8 mouse cellular contexts compared by ENCODE assay signal in the genomic region with DNA sequence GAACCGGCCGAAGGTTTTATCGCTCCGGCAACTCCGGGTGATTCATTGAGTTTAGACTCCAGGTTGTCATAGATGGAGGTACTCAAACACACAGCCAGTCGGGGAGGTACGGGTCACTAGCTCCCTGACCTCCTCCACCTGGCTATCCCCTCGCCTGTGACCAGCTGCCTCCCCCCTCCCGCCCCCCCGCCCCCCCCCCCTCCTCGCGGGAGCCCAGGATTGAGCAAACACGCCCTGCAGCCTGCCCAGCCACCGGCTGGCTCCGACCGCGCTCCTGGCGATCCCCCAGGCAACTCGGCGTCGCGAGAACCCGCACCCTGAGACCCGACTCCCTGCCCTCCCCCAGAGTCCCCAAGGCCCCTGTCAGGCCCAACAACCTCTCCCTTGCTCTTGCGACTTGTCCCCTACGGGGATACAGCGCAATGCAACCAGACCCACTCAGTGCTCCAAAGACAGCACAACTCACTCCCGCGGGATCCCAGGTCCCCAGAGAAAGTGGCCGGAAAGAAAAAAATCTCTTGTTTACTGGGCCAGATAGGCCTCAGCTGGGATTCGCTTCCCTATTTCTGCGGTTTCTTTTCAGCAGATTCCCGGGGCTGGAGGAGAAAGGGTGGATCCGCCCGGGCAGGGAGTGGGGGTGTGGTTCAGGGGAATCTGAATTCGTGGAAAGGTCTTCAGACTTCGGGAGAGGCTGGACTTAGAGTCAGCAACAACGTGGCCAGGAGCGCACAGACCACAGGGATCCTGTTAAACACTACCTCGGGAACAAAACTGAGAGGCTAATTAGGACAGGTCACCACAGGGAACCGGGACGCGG. TPM values are rescaled to one million over a fixed set of nuclear protein-coding genes. Genes with fewer than 3 reads are reported as not detected.
DNase-seq lines count a peak whose midpoint lies in the region; ATAC-seq lines count a peak whose summit lies in the region.

Gene Gprc5c (plus strand): TSS at position 701 of the 817 bp plus-strand sequence.

- WGBS in forebrain, embryonic 13.5 days: under 1% methylated on average over 27 of the region's 43 CpGs
- WGBS in limb, embryonic 10.5 days: 1% methylated on average over 42 of the region's 43 CpGs
- WGBS in midbrain, embryonic 12.5 days: under 1% methylated on average over 38 of the region's 43 CpGs

- peak within 1 kb of the TSS; percentile 98 for H3K4me2 ChIP-seq in forebrain, embryonic 13.5 days
- H3K4me2 ChIP-seq in midbrain, embryonic 12.5 days (replicated peaks): peak within 1 kb of the TSS; percentile 95

- peak within 1 kb of the TSS; percentile 66 for H3K9ac ChIP-seq in forebrain, embryonic 13.5 days
- H3K9ac ChIP-seq in midbrain, embryonic 12.5 days (replicated peaks): peak within 1 kb of the TSS; percentile 58

- ATAC-seq in forebrain, embryonic 13.5 days: no peak; the same call in 1 of the 2 replicates
- ATAC-seq in midbrain, embryonic 12.5 days (ENCODE audit: low FRiP score, low read depth): no peak

- H3K27me3 ChIP-seq in forebrain, embryonic 13.5 days: peaks cover 65% of the 10 kb centered on the region
- peaks cover 23% of the 10 kb centered on the region; the same call in 1 of the 2 replicates for H3K27me3 ChIP-seq in limb, embryonic 10.5 days (ENCODE audit: low read depth, poor library complexity, severe bottlenecking)
- H3K27me3 ChIP-seq in midbrain, embryonic 12.5 days: peaks cover 69% of the 10 kb centered on the region

- peak within 1 kb of the TSS; percentile 64 for H3K4me3 ChIP-seq in forebrain, embryonic 13.5 days
- peak within 1 kb of the TSS; percentile 85 for H3K4me3 ChIP-seq in limb, embryonic 10.5 days
- H3K4me3 ChIP-seq in midbrain, embryonic 12.5 days: peak within 1 kb of the TSS; percentile 56

- H3K36me3 ChIP-seq in forebrain, embryonic 13.5 days (ENCODE audit: poor library complexity, severe bottlenecking): no peaks in the 10 kb centered on the region
- H3K36me3 ChIP-seq in limb, embryonic 10.5 days: peaks cover 5% of the 10 kb centered on the region; the same call in 1 of the 2 replicates
- no peaks in the 10 kb centered on the region for H3K36me3 ChIP-seq in midbrain, embryonic 12.5 days

- intact Hi-C loops in heart, postnatal 25 days (cut with DNase I): no loop called here
- intact Hi-C loops in left cerebral cortex, postnatal 36 days (cut with DNase I): no loop called here

- no peak within 1 kb of the TSS for H3K27ac ChIP-seq in forebrain, embryonic 13.5 days
- H3K27ac ChIP-seq in limb, embryonic 10.5 days: peak within 1 kb of the TSS; percentile 93
- 0 out of 2 replicates have a peak within 1 kb of the TSS, but pooled peaks have one; percentile 20 for H3K27ac ChIP-seq in midbrain, embryonic 12.5 days (replicated peaks)

- peak; percentile 35 to 67 for DNase-seq in urinary bladder, postnatal 4 days (ENCODE audit: low spot score in 2 of 2)
- DNase-seq in urinary bladder, postnatal 10 days (ENCODE audit: low spot score): no peak
- DNase-seq in heart, postnatal 25 days (ENCODE audit: low spot score): peak; percentile 36
- peak; percentile 75 for DNase-seq in limb, embryonic 10.5 days (ENCODE audit: low spot score)
- no peak for DNase-seq in right cerebral cortex, adult 18-20 months
- no peak for DNase-seq in left cerebral cortex, postnatal 36 days (ENCODE audit: low spot score in 2 of 2)

- H3K4me1 ChIP-seq in forebrain, embryonic 13.5 days: peaks cover 29% of the 10 kb centered on the region
- H3K4me1 ChIP-seq in limb, embryonic 10.5 days: peaks cover 71% of the 10 kb centered on the region
- peaks cover 33% of the 10 kb centered on the region for H3K4me1 ChIP-seq in midbrain, embryonic 12.5 days

- H3K9me3 ChIP-seq in forebrain, embryonic 13.5 days (replicated peaks): no peaks in the 10 kb centered on the region
- no peaks in the 10 kb centered on the region for H3K9me3 ChIP-seq in limb, embryonic 10.5 days (replicated peaks)
- H3K9me3 ChIP-seq in midbrain, embryonic 12.5 days: no peaks in the 10 kb centered on the region

RNA-seq across cellular contexts. Expression of gene Gprc5c, which starts in this region (rescaled TPM):
- 4.6 and 5.0 TPM in 2 replicates for polyA plus RNA-seq in forebrain, embryonic 13.5 days (2015; fragmentation: Nextera tagmentation; extraction: Ambion mirVana)
- total RNA-seq in heart, postnatal 25 days (2021): 1 to 10 TPM; 6.4 to 9.7 TPM
- polyA plus RNA-seq in limb, embryonic 10.5 days (2016; fragmentation: Nextera tagmentation; extraction: Ambion mirVana): 40.7 and 50.1 TPM in 2 replicates
- polyA plus RNA-seq in midbrain, embryonic 12.5 days (2016; fragmentation: Nextera tagmentation; extraction: Ambion mirVana): 10.4 and 16.8 TPM in 2 replicates
- total RNA-seq in left cerebral cortex, postnatal 36 days (2021): 1 to 10 TPM; 4.7 to 8.0 TPM

Comparison
In these comparisons a context has a peak if more than half of its experiments do, and no peak if none do; other contexts are left out.
1. DNase-seq: peak in urinary bladder, postnatal 4 days (2 of 2), heart, postnatal 25 days (single experiment) and limb, embryonic 10.5 days (single experiment); none in urinary bladder, postnatal 10 days (single experiment), right cerebral cortex, adult 18-20 months (single experiment) and left cerebral cortex, postnatal 36 days (0 of 2).
2. Peak in every context shown above with its lines, with median percentiles within 50 percentile points of each other: H3K4me3 ChIP-seq.